Mouse (Mus musculus) erythroblast, embryonic 14.5 days (primary cell): ENCODE data around the gene Art1.

ENCODE experiments used
- GATA1 ChIP-seq: IDR thresholded peaks from 2 replicates; pipeline ENCODE4 v1.6.1; 2012; ENCODE audit warnings: low read length, inconsistent platforms, mixed read lengths
- TAL1 ChIP-seq: IDR thresholded peaks from 3 replicates; pipeline ENCODE4 v1.6.1; 2012; ENCODE audit warnings: low read length, inconsistent platforms, mixed read lengths

- TF ChIP-seq GATA1, result no peak
- no peak for TF ChIP-seq TAL1
These were observed 39.3 kb upstream of the Art1 start for GRCm38 (mm10) chr7:102062203-102062602.
